Comparison of ENCODE assay signal across 8 mouse cellular contexts in the genomic region with DNA sequence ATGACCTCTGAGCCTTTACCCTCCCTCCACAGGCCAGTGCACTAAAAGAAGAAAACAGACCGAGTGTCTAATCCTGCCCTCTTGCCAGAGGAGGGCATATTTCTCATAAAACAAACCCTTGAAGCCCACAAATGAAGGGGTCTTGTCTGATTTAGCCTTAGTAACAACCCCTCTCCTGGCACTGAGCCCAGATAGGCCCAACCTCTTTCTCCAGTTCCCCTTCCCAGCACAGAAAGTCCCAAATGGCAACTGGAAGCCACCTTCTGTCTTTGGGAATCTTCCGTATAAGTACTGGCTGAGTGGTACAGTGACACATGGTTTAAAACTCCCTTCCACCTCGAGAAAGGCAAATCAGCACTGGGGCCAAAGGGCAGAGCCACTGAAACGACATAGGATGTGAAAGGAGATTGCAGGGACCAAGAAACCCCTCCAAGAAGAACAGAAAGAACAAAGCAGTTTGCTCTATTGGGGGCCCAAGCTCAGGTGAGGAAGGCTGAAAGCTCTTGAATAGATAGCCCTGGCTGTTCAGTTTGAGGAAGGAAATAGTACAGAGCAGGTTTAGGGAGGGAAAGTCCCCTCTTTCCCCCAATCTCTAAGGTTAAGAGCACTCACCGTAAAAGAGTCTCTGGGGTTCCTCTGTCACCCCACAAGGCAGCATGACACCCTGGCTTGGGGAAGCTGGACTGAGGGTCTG. TPM values are rescaled to one million over a fixed set of nuclear protein-coding genes. Genes with fewer than 3 reads are reported as not detected.
A peak's percentile ranks its signal among the peaks of the same experiment; 100 is the strongest.
DNase-seq lines count a peak whose midpoint lies in the region; ATAC-seq and TF ChIP-seq lines count a peak whose summit lies in the region.

No protein-coding gene starts in this region.

- no peak for DNase-seq in lung, embryonic 14.5 days
- DNase-seq in lung, postnatal 25 days (ENCODE audit: low spot score): no peak
- no peak for DNase-seq in embryonic facial prominence, embryonic 14.5 days (ENCODE audit: low spot score)
- DNase-seq in splenic B cell, adult 2 months (ENCODE audit: low read depth, low spot score): peak; percentile 84
- no peak for DNase-seq in ovary, postnatal 14 days (ENCODE audit: low spot score)
- DNase-seq in Muller cell, postnatal 12 days (ENCODE audit: inconsistent ontology term): no peak
- DNase-seq in right cerebral cortex, adult 2 months (ENCODE audit: low spot score in 2 of 2): no peak

- H3K27ac ChIP-seq in lung, embryonic 14.5 days (ENCODE audit: low read depth): peak overlapping the region; percentile 97
- peak overlapping the region; percentile 85 for H3K27ac ChIP-seq in embryonic facial prominence, embryonic 14.5 days (replicated peaks; ENCODE audit: low read depth, low read length)
- peak overlapping the region; percentile 99 for H3K27ac ChIP-seq in limb, embryonic 12.5 days

- peak overlapping the region; percentile 49 for H3K9ac ChIP-seq in lung, embryonic 14.5 days
- peak overlapping the region; percentile 79 for H3K9ac ChIP-seq in embryonic facial prominence, embryonic 14.5 days (ENCODE audit: low read depth, low read length)
- peak overlapping the region; percentile 47; the same call in 1 of the 2 replicates for H3K9ac ChIP-seq in limb, embryonic 12.5 days (replicated peaks)

- H3K4me2 ChIP-seq in lung, embryonic 14.5 days: peak overlapping the region; percentile 94
- H3K4me2 ChIP-seq in embryonic facial prominence, embryonic 14.5 days (ENCODE audit: low read depth, low read length): peak overlapping the region; percentile 93
- H3K4me2 ChIP-seq in limb, embryonic 12.5 days: peak overlapping the region; percentile 86

- no peaks in the 10 kb centered on the region for H3K36me3 ChIP-seq in lung, embryonic 14.5 days (ENCODE audit: insufficient read depth)
- no peaks in the 10 kb centered on the region for H3K36me3 ChIP-seq in embryonic facial prominence, embryonic 14.5 days (ENCODE audit: control insufficient read depth, insufficient read depth, low read length)
- peaks cover 4% of the 10 kb centered on the region; the same call in 1 of the 2 replicates for H3K36me3 ChIP-seq in limb, embryonic 12.5 days
- no peaks in the 10 kb centered on the region for H3K36me3 ChIP-seq in splenic B cell, adult 2 months (ENCODE audit: control insufficient read depth, insufficient read depth, low read length, poor library complexity, severe bottlenecking)

- ATAC-seq in lung, embryonic 14.5 days (ENCODE audit: insufficient read depth): no peak
- ATAC-seq in embryonic facial prominence, embryonic 14.5 days (ENCODE audit: low read depth): no peak
- ATAC-seq in limb, embryonic 12.5 days (ENCODE audit: insufficient number of reproducible peaks, insufficient read depth, low FRiP score, low TSS enrichment, low read depth): no peak

- no peaks in the 10 kb centered on the region for H3K27me3 ChIP-seq in lung, embryonic 14.5 days (ENCODE audit: insufficient read depth, low read length)
- no peaks in the 10 kb centered on the region for H3K27me3 ChIP-seq in embryonic facial prominence, embryonic 14.5 days (replicated peaks; ENCODE audit: control insufficient read depth, insufficient read depth, low read length)
- H3K27me3 ChIP-seq in limb, embryonic 12.5 days: no peaks in the 10 kb centered on the region
- H3K27me3 ChIP-seq in splenic B cell, adult 2 months (ENCODE audit: control insufficient read depth, insufficient read depth, low read length, poor library complexity, severe bottlenecking): no peaks in the 10 kb centered on the region

- no peaks in the 10 kb centered on the region for H3K9me3 ChIP-seq in lung, embryonic 14.5 days (ENCODE audit: low read depth, low read length)
- no peaks in the 10 kb centered on the region for H3K9me3 ChIP-seq in embryonic facial prominence, embryonic 14.5 days (ENCODE audit: control insufficient read depth, low read length)
- H3K9me3 ChIP-seq in limb, embryonic 12.5 days: no peaks in the 10 kb centered on the region

- peak overlapping the region; percentile 10; the same call in 1 of the 2 replicates for H3K4me3 ChIP-seq in lung, embryonic 14.5 days (ENCODE audit: low read depth, low read length)
- H3K4me3 ChIP-seq in embryonic facial prominence, embryonic 14.5 days (ENCODE audit: low read depth, low read length): no peak overlapping the region
- H3K4me3 ChIP-seq in limb, embryonic 12.5 days (replicated peaks): peak overlapping the region; percentile 12; the same call in 1 of the 2 replicates

- no peak for TF ChIP-seq CTCF in lung, embryonic 14.5 days (IDR thresholded peaks at IDR 0.05; ENCODE audit: low read depth)

- H3K4me1 ChIP-seq in lung, embryonic 14.5 days (ENCODE audit: insufficient read depth): peaks cover 61% of the 10 kb centered on the region
- H3K4me1 ChIP-seq in embryonic facial prominence, embryonic 14.5 days (ENCODE audit: control insufficient read depth, insufficient read depth, low read length): peaks cover 72% of the 10 kb centered on the region
- peaks cover 78% of the 10 kb centered on the region for H3K4me1 ChIP-seq in limb, embryonic 12.5 days (replicated peaks)

- 18% methylated on average over 5 of the region's 5 CpGs for WGBS in lung, embryonic 14.5 days
- WGBS in embryonic facial prominence, embryonic 14.5 days: 25% methylated on average over 5 of the region's 5 CpGs
- 27% methylated on average over 5 of the region's 5 CpGs for WGBS in limb, embryonic 12.5 days

RNA-seq across cellular contexts. Expression of a gene that starts 3.2 kb away (rescaled TPM):
- polyA plus RNA-seq in lung, embryonic 14.5 days (2014; fragmentation: Nextera tagmentation; extraction: Ambion mirVana): 5.0 and 7.1 TPM in 2 replicates
- 5.6 and 7.6 TPM in 2 replicates for polyA plus RNA-seq in embryonic facial prominence, embryonic 14.5 days (2014; fragmentation: Nextera tagmentation; extraction: Ambion mirVana)
- 4.8 and 7.1 TPM in 2 replicates for polyA plus RNA-seq in limb, embryonic 12.5 days (2016; fragmentation: Nextera tagmentation; extraction: Ambion mirVana)

RNA-seq across cellular contexts. Expression of a gene that starts 51.8 kb away (rescaled TPM):
- 125 and 133 TPM in 2 replicates for polyA plus RNA-seq in lung, embryonic 14.5 days (2014; fragmentation: Nextera tagmentation; extraction: Ambion mirVana)
- polyA plus RNA-seq in embryonic facial prominence, embryonic 14.5 days (2014; fragmentation: Nextera tagmentation; extraction: Ambion mirVana): 53.4 and 65.0 TPM in 2 replicates
- 119 and 127 TPM in 2 replicates for polyA plus RNA-seq in limb, embryonic 12.5 days (2016; fragmentation: Nextera tagmentation; extraction: Ambion mirVana)
